Mouse (Mus musculus) gastrocnemius, postnatal 36 days (tissue): ENCODE data around the gene Slc2a5. TPM values are rescaled to one million over a fixed set of nuclear protein-coding genes. Genes with fewer than 3 reads are reported as not detected.

Experiments
- DNase-seq, 2 experiments: peaks; one replicate each; pipeline ENCODE4 v3.0.0; 2022
- intact Hi-C: fragments of 180-260 bp; cut with DNase I; formaldehyde crosslinking; loops from one replicate; pipeline ENCODE4 v1.15.1; 2025
- total RNA-seq, 2 experiments: library from RNA; stranded (reverse); gene quantifications; 2 replicates each; pipeline ENCODE4 v1.2.3; 2021

Gene Slc2a5
- total RNA-seq, 2 experiments from 2014 or later = 0.10 TPM; not detected in 1

GRCm38 (mm10) chr4:150137368-150138083 is 18.4 kb downstream of the Slc2a5 start:
- intact Hi-C loops = loop anchor here (5.0 kb wide), 1 partner anchor 80 kb away; no protein-coding TSS in a partner anchor
- DNase-seq = no peak

DNA sequence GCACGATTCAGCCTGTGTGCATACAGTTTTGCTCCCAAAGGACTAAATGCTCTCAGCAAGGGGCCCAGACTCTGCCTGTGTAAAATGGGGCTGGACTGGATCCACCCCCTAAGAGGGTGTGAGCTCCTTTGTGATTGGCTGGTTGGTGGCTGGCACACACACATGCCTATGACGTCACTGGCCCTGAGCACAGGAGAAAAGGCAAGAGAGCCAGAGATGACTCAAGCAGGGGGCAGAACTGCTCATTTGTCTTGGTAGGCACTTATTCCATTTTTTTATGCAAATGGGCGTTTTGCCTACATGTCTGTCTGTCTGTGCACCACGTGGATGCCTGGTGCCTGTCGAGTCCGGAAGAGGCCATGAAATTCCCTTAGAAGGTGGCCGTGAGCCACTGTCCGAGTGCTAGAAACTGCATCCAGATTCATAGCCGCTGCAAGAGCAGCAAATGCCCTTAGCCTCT is 19.0 kb downstream of the Slc2a5 start:
- intact Hi-C loops = loop anchor here (5.0 kb wide), 1 partner anchor 79 kb away; no protein-coding TSS in a partner anchor
- DNase-seq = no peak

DNA sequence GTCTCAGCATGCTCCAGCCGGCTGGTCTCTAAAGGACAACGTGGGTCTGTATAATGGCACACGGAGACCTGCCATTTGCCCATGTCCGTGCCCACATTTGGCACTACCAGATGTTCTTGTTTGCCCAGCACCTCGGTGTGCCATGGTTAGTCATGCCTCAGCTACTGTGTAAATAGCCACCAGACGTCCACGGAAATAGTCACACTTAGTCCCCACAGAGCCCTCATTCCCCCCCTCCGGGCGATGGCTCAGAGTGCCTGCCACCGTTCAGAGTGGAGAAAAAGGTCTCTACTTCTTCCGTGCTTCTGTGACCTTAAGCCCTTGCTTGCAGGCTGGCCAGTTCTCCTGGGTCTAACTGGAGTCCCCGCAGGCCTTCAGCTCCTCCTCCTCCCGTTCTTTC is 20.0 kb downstream of the Slc2a5 start:
- intact Hi-C loops = loop anchor here (5.0 kb wide), 1 partner anchor 78 kb away; no protein-coding TSS in a partner anchor
- DNase-seq = no peak

GRCm38 (mm10) chr4:150140346-150140745 is 21.3 kb downstream of the Slc2a5 start:
- intact Hi-C loops = no loop called here
- DNase-seq = no peak

DNA sequence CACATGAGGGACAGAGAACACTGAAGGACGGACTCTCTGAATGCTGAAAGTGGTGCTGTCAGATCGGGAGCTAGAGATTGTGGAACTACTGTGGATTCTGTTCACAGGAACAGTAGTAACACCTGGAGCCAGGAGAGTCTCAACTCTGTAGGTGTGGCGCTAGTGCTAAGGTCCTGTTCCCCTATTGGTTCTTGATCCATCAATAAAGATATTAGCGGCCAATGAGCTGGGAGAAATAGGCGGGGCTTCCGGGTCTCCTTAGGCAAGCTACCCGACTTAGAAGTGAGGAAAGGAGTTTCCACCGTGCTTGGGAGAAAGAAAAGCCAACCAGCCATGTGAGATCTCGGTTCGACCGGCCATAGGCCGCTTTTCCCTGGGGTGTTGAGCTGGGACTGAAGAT is 25.2 kb downstream of the Slc2a5 start:
- intact Hi-C loops = no loop called here
- DNase-seq = no peak

GRCm38 (mm10) chr4:150146286-150146685 is 27.2 kb downstream of the Slc2a5 start:
- no peak for DNase-seq
- intact Hi-C loops = no loop called here

GRCm38 (mm10) chr4:150151045-150151444 is 32.0 kb downstream of the Slc2a5 start:
- no peak for DNase-seq
- intact Hi-C loops = no loop called here

GRCm38 (mm10) chr4:150152483-150152882 is 33.4 kb downstream of the Slc2a5 start:
- intact Hi-C loops = no loop called here
- no peak for DNase-seq

DNA sequence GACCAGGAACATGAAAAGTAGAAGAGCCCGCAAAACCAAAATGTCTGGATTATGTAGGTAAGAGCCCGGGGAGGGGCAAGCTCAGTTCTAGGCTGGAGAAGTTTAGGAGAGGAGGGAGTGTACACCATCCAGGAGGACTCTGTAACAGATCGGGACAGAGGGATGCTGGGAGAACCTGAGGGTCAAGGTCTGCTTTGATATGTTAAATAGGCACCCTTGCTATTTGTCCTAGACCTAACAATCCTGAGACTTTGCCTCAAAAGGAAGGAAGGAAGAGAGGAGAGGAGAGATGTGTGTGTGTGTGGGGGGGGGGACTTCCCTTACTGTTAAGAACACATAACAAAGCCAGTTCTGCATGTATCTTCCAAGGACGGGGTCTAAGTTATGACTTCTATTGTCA is 36.2 kb downstream of the Slc2a5 start:
- intact Hi-C loops = no loop called here
- no peak for DNase-seq

- no peak for DNase-seq
- intact Hi-C loops = no loop called here
Measured at GRCm38 (mm10) chr4:150155731-150156130, 36.6 kb downstream of the Slc2a5 start.

GRCm38 (mm10) chr4:150157348-150157882 is 38.3 kb downstream of the Slc2a5 start:
- no peak for DNase-seq
- intact Hi-C loops = no loop called here

DNA sequence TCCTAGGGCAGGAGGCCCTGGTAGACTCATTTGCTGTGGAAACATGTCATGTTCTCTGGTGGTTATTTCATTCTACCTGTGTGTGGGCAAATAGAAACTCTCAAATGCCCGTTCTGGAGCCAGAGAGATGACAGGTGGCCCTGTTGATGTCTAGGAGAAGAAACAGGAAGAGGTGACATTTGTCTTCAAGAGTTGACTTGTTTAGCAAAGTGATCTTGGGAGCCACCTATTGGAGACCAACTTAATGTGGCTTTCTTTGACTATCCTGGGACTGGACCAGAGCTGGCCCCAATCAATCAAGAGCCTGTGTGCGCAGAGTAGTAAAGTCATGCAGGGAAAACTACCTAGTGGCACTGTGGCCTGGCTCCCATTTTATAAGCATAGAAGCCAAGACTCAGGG is 40.4 kb downstream of the Slc2a5 start:
- intact Hi-C loops = no loop called here
- no peak for DNase-seq

DNA sequence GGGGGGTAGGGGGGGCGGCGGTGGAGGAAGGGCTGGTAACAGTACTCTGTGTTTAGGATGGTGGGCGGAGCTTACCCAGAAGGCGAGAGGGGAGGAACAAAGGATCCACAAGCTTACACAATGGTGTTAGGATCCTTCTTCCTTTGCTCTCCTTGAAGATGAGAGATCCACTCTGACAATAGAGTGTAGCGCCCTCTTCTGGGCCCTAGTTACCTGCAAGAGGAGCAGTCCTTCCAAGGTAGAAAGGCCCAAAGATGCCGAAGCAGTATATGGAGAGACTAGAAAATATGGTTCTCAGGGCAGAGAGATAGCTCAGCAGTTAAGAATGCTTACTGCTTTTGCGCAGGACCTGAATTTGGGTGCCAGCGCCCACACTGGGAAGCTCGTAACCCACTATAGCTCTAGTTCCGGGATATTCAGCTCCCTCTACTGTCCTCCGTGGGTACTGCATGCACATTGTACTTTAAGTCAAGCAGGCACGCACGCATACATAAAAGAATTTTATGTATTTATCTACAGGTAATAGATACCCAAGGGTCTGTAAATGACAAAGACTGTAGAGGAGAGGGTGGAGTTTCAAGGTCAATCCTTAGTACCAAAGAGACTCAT is 43.6 kb downstream of the Slc2a5 start:
- no peak for DNase-seq
- intact Hi-C loops = no loop called here

- no peak for DNase-seq
- intact Hi-C loops = no loop called here
Measured at GRCm38 (mm10) chr4:150164875-150165274, 45.8 kb downstream of the Slc2a5 start.

- no peak for DNase-seq
- intact Hi-C loops = no loop called here
Measured at GRCm38 (mm10) chr4:150168406-150168805, 49.3 kb downstream of the Slc2a5 start.

GRCm38 (mm10) chr4:150172107-150172506 is 53.0 kb downstream of the Slc2a5 start:
- DNase-seq = no peak
- intact Hi-C loops = loop anchor here (2.0 kb wide), 1 partner anchor 77 kb away; no protein-coding TSS in a partner anchor

GRCm38 (mm10) chr4:150173281-150173680 is 54.2 kb downstream of the Slc2a5 start:
- no peak for DNase-seq
- intact Hi-C loops = loop anchor here (2.0 kb wide), 1 partner anchor 76 kb away; no protein-coding TSS in a partner anchor

DNA sequence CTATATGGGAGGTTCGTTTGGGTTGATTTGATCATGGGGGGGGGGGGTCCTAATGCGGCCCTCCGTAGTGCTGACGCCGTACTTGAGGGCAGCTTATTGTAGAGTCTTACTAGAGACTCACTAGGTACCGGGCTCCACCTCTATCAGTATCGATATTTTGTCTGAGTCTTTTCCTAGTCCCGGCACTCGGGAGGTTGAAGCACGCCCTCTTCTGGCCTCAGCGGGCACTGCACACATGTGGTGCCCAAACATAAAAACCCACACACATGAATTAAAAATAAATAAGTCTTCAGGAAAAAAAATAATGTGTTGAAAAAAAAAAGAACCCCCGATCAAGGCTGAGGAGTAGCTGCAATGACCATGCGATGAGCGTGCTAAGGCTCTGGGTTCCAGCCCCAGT is 54.9 kb downstream of the Slc2a5 start:
- no peak for DNase-seq
- intact Hi-C loops = no loop called here

DNA sequence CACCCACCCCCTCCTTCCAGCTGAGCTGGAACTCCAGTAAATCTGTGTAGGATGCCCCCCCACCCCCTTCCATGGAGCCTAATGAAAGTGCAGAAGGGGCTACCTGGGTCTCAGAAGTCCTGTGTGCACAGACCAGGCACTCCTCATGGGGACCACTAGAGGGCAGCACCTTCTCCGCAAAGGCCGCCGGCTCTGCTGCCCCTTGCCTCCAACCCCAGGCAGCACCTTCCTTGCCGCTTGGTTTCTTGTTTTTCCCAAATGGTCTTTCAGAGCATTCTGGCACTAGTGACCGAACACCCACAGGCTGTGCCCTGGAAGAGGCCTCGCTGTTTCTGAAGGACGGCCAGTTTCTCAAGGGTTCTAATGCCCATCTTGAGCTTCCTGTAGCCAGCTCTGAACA is 57.5 kb downstream of the Slc2a5 start:
- peak in 1 of 2 experiments; percentile 27 for DNase-seq
- intact Hi-C loops = loop anchor here (2.0 kb wide), 1 partner anchor 42 kb away; no protein-coding TSS in a partner anchor

DNA sequence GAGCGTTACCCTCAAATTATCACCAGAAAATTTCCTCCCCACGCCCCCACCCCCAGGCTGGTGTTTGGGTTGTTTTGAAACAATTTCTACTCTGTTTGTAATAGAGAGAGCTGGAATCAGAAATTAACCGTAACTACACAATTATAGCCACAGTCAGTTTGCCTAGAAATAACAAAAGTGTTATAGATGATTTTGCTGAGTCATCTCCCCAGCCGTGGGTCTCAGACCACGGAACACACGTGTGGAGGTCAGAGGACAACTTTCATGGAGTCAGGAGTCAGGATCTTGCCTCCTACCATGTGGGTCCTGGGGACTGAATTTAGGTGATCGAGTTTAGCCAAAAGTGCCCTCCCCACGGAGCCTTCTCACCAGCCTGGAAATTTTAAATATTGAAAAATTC is 58.0 kb downstream of the Slc2a5 start:
- intact Hi-C loops = loop anchor here (2.0 kb wide), 1 partner anchor 42 kb away; no protein-coding TSS in a partner anchor
- no peak for DNase-seq

- DNase-seq = no peak
- intact Hi-C loops = no loop called here
Measured at GRCm38 (mm10) chr4:150178131-150178530, 59.0 kb downstream of the Slc2a5 start.
